Mouse (Mus musculus) intestine, postnatal 0 days (tissue): ENCODE data around the gene Nat8f5. TPM values are rescaled to one million over a fixed set of nuclear protein-coding genes. Genes with fewer than 3 reads are reported as not detected.
"Not testable (repeated sequence)": the region's sequence is repeated elsewhere in the genome, so short reads cannot be mapped to it uniquely, and the experiment has no call there.

Experiments
- ATAC-seq: fragments of 200-750 bp; cut with Nextera tagmentation; 2 replicates; pipeline ENCODE4 v1.8.0; 2017; ENCODE audit warnings: mild to moderate bottlenecking, moderate TSS enrichment, moderate library complexity
- H3K27ac ChIP-seq: fragments of 300-500 bp; sonication (generic); 2 replicates; pipeline ENCODE4 v1.5.1; 2014; ENCODE audit warnings: mild to moderate bottlenecking, low read depth, low read length, moderate library complexity
- H3K27me3 ChIP-seq: fragments of 300-500 bp; sonication (generic); replicated peaks from 2 replicates; pipeline ENCODE4 v1.6.1; 2014; ENCODE audit warnings: low read length, mixed read lengths; ENCODE audit not compliant: control insufficient read depth, insufficient read depth
- H3K36me3 ChIP-seq: fragments of 300-500 bp; sonication (generic); 2 replicates; pipeline ENCODE4 v1.6.1; 2014; ENCODE audit warnings: mild to moderate bottlenecking, moderate library complexity; ENCODE audit not compliant: control insufficient read depth, insufficient read depth
- H3K4me1 ChIP-seq: fragments of 300-500 bp; sonication (generic); replicated peaks from 2 replicates; pipeline ENCODE4 v1.6.1; 2014; ENCODE audit warnings: antibody characterized with exemption, low read length, mixed read lengths; ENCODE audit not compliant: control insufficient read depth, insufficient read depth
- H3K4me2 ChIP-seq: fragments of 300-500 bp; sonication (generic); replicated peaks from 2 replicates; pipeline ENCODE4 v1.6.1; 2014; ENCODE audit warnings: low read depth, mild to moderate bottlenecking, moderate library complexity
- H3K4me3 ChIP-seq: fragments of 300-500 bp; sonication (generic); 2 replicates; pipeline ENCODE4 v1.5.1; 2014; ENCODE audit warnings: low read depth, low read length
- H3K9ac ChIP-seq: fragments of 300-500 bp; sonication (generic); 2 replicates; pipeline ENCODE4 v1.6.1; 2014; ENCODE audit warnings: mild to moderate bottlenecking, low read depth, low read length
- H3K9me3 ChIP-seq: fragments of 300-500 bp; sonication (generic); 2 replicates; pipeline ENCODE4 v1.6.1; 2016; ENCODE audit warnings: mixed run types; ENCODE audit not compliant: control insufficient read depth
- CTCF ChIP-seq: sonication (generic); IDR thresholded peaks from 2 replicates; pipeline ENCODE4 v1.5.1; 2016; ENCODE audit warnings: low read depth, mild to moderate bottlenecking, control low read depth, antibody characterized with exemption, moderate library complexity
- WGBS: fragments of 180-500 bp; shearing (Covaris S2); extraction: QIAGEN DNeasy Blood & Tissue Kit; methylation state at CpG from one replicate; pipeline ENCODE4 v1.1.7; 2014; 5-methylcytosine and 5-hydroxymethylcytosine counted together
- polyA plus RNA-seq: library from polyadenylated mRNA; unstranded; fragments of >200 nt; fragmentation: Nextera tagmentation; extraction: Ambion mirVana; gene quantifications from 2 replicates; pipeline ENCODE4 v1.2.1, GENCODE M21; 2015

Gene Nat8f5
- polyA plus RNA-seq: 7.7 and 10.7 TPM in 2 replicates

DNA sequence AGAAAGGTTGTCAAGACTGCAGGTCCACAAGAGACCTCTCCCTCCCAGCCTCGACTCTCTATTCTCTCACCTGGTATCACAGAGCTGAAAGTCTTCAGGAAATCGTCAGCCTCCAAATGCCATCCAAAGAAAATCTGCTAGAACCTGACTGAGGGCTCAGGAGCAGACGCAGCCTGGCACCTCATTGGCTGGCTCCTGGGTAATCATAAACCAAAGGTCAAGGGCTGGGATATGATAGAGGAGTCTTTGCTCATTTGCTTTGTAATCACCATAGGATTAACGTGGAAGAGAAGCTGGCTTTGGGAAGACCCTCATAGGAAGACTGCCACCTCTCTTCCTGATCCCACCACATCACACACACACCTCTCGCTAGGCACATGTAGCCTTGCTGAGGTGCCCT is at the start of gene Nat8f5, which contains the start of gene Nat8f6:
TSS of gene Nat8f5 (minus strand) at position 136 of the 400 bp plus-strand sequence.
TSS of gene Nat8f6 (minus strand) at position 118 of the 400 bp plus-strand sequence.
- WGBS: 54% methylated on average over 5 of the region's 5 CpGs
- no peak within 1 kb of the TSS for H3K27ac ChIP-seq
- H3K36me3 ChIP-seq: no peaks in the 10 kb centered on the region
- peak; percentile 36; the same call in 1 of the 2 replicates for ATAC-seq
- H3K9ac ChIP-seq: no peak within 1 kb of the TSS
- TF ChIP-seq CTCF: no peak
- no peak within 1 kb of the TSS for H3K4me3 ChIP-seq
- no peak within 1 kb of the TSS for H3K4me2 ChIP-seq
- no peaks in the 10 kb centered on the region for H3K27me3 ChIP-seq
- H3K9me3 ChIP-seq: no peaks in the 10 kb centered on the region
- no peaks in the 10 kb centered on the region for H3K4me1 ChIP-seq

- H3K4me1 ChIP-seq, H3K9ac ChIP-seq, H3K36me3 ChIP-seq, H3K27ac ChIP-seq, ATAC-seq, H3K9me3 ChIP-seq, H3K4me3 ChIP-seq, H3K27me3 ChIP-seq: not testable (repeated sequence)
- 48% methylated on average over 5 of the region's 5 CpGs for WGBS
- 0 out of 2 replicates have a peak within 1 kb of the TSS, but pooled peaks have one; percentile 21 for H3K4me2 ChIP-seq
Measured at GRCm38 (mm10) chr6:85869006-85869405, 48.2 kb upstream of the Nat8f5 start, which contains the start of gene Nat8f2. Gene Nat8f2, minus strand, starts transcription at chr6:85869158.

GRCm38 (mm10) chr6:85867726-85868690 is 47.2 kb upstream of the Nat8f5 start:
- no peak overlapping the region for H3K4me3 ChIP-seq
- H3K27ac ChIP-seq: no peak overlapping the region
- no peak overlapping the region for H3K9ac ChIP-seq
- WGBS: 81% methylated on average over 8 of the region's 8 CpGs
- no peaks in the 10 kb centered on the region for H3K4me1 ChIP-seq
- H3K27me3 ChIP-seq: no peaks in the 10 kb centered on the region
- ATAC-seq: no peak
- H3K4me2 ChIP-seq: no peak overlapping the region
- H3K36me3 ChIP-seq: no peaks in the 10 kb centered on the region
- TF ChIP-seq CTCF: no peak
- H3K9me3 ChIP-seq: no peaks in the 10 kb centered on the region

- H3K4me3 ChIP-seq, ATAC-seq: not testable (repeated sequence)
- WGBS: 67% methylated on average over 1 of the region's 1 CpGs
Measured at GRCm38 (mm10) chr6:85866995-85867394, 46.2 kb upstream of the Nat8f5 start.

DNA sequence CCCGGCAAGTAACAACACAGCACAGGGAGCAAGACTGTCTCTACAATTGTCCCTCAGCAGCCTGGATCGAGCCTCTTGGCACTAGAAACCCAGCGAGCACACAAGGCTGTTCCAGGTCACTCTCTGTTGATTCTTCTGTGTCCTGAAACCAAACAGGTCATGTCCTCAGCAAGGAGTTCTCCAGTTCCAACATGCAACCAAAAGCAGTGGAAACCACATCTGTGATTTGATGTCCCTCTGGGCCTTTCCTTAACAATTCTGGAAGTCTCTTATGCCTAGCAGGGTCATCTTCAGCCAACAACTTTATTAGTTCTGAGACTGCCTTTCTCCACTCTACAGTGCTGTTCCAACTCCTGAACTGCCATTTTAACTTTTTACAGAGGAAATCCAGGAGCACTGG is 45.4 kb upstream of the Nat8f5 start:
- WGBS: 87% methylated on average over 3 of the region's 3 CpGs

More at GRCm38 (mm10) chr6:85866995-85867394, 46.2 kb upstream of the Nat8f5 start:
- H3K4me2 ChIP-seq, H3K27ac ChIP-seq, H3K9me3 ChIP-seq, H3K4me1 ChIP-seq, H3K27me3 ChIP-seq, H3K9ac ChIP-seq, H3K36me3 ChIP-seq: not testable (repeated sequence)

GRCm38 (mm10) chr6:85864900-85865639 is 44.3 kb upstream of the Nat8f5 start:
- not testable (repeated sequence) for H3K4me1 ChIP-seq
- 73% methylated on average over 5 of the region's 7 CpGs for WGBS

More for the DNA sequence above, 45.4 kb upstream of the Nat8f5 start:
- H3K27me3 ChIP-seq, H3K27ac ChIP-seq, H3K9ac ChIP-seq, H3K4me2 ChIP-seq, H3K9me3 ChIP-seq, H3K4me3 ChIP-seq, H3K4me1 ChIP-seq, ATAC-seq, H3K36me3 ChIP-seq: not testable (repeated sequence)

More at GRCm38 (mm10) chr6:85864900-85865639, 44.3 kb upstream of the Nat8f5 start:
- not testable (repeated sequence) for H3K36me3 ChIP-seq, ATAC-seq, H3K9me3 ChIP-seq, H3K4me3 ChIP-seq, H3K4me2 ChIP-seq, H3K27me3 ChIP-seq, H3K27ac ChIP-seq, H3K9ac ChIP-seq
